Mouse (Mus musculus): ENCODE data around the gene Shf.
"Not testable (repeated sequence)": the region's sequence is repeated elsewhere in the genome, so short reads cannot be mapped to it uniquely, and the experiment has no call there.

Shf gene

DNA sequence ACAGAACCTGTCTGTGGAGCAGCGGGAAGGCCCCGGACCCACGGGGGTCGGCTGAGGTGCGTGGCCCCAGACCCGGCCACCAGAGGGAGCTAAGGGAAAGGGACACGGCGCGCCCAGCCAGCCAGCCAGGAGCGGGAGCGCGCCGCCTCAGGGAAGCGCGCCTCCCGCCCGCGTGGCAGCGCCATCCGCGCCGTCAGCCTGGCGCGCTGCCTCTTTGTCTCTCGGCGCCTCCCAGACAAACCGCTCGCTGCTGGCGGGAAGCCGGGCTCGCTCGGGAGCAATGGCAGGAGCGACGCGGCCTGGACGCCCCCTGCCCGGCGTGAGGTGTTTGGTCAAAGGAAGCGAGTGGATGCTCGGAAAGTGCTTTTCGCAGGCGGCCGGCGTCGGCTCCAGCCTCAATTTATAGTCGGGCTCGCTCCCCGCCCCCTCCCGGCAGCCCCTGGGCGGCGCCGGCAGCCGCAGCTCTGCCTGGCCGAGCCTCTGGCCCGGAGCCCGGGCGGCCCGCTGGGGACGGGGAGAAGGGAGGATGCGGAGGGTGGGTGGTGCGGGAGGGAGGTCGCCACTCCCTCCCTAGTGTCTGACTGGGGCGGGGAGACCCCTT, 20.3 kb downstream of the Shf start:
- DNase-seq = peak; percentile 94

DNA sequence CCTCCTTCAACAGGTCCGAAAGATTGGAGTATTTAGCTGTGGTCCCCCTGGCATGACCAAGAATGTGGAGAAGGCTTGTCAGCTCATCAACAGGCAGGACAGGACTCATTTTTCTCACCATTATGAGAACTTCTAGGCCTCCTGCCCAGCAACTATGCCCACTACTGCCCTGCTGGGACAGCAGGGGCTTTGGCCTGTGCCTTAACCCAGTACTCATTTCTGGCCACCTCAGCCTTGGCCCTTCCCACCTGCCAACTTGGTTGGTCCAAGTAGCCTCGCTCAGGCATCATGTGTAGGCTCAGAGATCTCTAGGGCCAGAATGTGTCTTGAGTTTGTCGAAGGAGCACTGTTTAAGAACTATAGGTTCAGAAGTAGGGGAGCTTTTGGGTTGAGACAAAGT, 21.7 kb downstream of the Shf start:
- no peak for DNase-seq

DNA sequence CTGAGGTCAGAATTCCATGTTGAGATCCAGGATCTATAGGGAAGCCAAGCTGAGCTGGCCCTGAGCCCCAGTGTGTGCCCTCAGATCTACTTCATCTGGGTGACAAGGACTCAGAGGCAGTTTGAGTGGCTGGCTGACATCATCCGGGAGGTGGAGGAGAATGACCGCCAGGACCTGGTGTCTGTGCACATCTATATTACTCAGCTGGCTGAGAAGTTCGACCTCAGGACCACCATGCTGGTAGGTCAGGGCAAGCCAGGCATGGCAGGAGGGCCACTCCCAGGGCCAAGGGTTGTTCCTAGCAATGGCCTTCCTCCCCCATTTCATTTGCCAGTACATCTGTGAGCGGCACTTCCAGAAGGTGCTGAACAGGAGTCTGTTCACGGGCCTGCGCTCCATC, 22.8 kb downstream of the Shf start:
- DNase-seq = not testable (repeated sequence)

GRCm38 (mm10) chr2:122345106-122345893, 23.7 kb downstream of the Shf start:
- DNase-seq = no peak

DNA sequence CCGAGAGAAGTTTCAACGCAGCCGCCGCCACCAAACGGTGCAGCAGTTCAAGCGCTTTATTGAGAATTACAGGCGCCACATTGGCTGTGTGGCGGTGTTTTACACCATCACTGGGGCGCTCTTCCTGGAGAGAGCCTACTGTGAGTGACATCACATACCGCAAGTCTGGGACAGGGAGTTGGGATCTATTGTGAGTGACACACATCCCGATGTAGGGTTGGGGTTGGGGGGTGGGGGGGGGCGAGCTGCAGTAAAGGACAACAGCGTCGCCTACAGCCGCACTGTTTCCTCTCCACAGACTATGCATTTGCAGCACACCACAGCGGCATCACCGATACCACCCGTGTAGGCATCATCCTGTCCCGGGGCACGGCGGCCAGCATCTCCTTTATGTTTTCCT, 31.7 kb downstream of the Shf start:
- no peak for DNase-seq

DNA sequence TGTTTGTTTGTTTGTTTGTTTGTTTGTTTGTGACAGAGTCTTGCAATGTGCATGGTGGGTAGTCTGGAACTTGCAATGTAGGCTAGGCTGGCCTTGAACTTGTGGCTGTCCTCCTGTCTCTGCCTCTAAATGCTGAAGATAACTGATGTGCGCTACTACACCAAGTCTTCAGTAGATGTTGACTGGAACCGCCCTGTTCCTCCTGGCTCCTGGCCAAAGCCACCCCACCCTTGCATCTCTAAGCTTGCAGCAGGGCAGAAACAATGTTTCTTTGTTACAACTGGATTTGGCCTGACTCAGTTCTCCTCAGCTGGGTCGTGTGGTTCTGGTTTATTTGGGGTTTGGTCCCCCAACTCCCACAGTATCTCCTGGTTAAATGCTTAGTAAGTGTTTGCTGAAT, 34.8 kb downstream of the Shf start:
- no peak for DNase-seq

DNA sequence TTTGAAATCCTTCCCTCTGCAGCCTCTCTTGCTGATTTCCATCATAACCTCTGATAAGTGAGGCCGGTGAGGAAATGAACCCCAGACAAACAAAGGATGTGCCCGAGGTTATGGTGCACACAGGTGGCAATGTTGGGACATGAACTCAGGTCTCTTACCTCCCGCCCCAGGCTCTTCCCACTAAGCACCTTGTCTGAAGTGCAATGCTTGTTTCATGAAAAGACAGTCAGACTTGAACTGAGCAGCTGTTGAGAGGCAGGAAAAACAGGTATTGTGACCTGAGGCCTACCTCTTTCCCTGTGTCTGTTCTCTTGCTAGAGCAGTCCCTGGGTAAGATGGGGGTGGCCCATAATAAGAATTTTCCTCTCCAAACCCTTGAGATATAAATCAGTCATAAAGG, 36.7 kb downstream of the Shf start:
- no peak for DNase-seq

DNA sequence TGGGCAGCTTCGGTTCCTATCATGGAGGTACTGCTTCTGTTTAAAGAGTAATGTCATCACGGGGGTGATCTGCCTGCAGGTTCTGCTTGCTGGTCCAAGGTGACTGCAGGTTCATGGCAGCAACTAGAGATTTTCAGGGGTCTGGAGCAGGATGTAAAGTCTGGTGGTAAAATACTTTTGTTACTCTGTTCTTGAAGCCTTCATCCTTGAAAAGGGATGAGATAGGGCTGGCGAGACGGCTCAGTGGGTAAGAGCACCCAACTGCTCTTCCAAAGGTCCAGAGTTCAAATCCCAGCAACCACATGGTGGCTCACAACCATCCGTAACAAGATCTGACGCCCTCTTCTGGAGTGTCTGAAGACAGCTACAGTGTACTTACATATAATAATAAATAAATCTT, 38.6 kb downstream of the Shf start:
- DNase-seq = not testable (repeated sequence)

GRCm38 (mm10) chr2:122327986-122328385, 41.0 kb downstream of the Shf start:
- no peak for DNase-seq

- no peak for DNase-seq
These were observed 43.6 kb downstream of the Shf start for GRCm38 (mm10) chr2:122325361-122325760.

- no peak for DNase-seq
These were observed 44.4 kb downstream of the Shf start for GRCm38 (mm10) chr2:122324586-122324985.

- no peak for DNase-seq
These were observed 45.0 kb downstream of the Shf start for GRCm38 (mm10) chr2:122323960-122324359.

DNA sequence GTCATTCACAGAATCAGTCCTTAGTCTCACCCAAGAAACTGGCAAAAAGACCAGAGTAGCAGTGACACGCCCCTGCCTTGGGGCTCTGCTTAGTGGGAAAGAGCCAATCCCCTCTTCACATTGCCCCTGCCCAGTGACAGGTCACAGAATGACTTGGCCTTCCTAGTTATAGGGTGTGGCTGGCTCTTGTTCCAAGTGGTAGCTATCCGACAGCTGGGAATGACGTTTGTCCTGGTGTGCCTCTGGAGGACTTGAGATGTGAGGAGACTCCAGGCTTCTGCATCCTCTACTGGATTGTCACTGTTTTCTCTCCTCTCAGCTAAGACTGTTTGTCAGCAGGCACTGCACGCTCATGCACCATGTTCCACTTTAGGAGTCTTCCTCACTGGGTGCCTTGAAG, 51.6 kb downstream of the Shf start:
- DNase-seq = no peak

- DNase-seq = no peak
These were observed 53.6 kb downstream of the Shf start, which contains the start of gene Duox1 for GRCm38 (mm10) chr2:122315372-122315771. TSS of gene Duox1 (plus strand) at chr2:122315672.

DNA sequence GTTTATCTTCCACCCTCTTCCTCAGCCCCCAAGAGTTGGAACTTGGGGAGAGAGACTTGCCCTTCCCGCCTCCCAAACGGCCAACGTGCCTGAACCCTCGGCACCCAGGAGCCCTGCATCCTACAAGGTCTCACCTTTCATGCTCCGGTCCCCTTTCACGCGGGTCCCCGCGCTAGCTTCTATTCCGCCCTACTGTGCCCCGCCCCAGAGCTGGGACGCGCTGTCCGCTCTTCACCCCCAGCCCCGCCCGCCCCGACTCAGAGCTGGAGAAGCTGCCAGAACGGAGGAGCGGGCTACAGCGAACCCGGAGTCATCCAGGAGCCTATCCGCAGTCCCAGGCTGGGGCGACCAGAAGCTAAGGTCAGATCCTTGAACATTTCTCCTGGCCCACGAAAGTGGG, 55.4 kb downstream of the Shf start, which contains the start of gene Duoxa1:
Gene Duoxa1, minus strand, starts transcription at position 195 of the 400 bp plus-strand sequence.
- DNase-seq = no peak

GRCm38 (mm10) chr2:122312722-122313417, 56.1 kb downstream of the Shf start:
- DNase-seq = peak; percentile 63

DNA sequence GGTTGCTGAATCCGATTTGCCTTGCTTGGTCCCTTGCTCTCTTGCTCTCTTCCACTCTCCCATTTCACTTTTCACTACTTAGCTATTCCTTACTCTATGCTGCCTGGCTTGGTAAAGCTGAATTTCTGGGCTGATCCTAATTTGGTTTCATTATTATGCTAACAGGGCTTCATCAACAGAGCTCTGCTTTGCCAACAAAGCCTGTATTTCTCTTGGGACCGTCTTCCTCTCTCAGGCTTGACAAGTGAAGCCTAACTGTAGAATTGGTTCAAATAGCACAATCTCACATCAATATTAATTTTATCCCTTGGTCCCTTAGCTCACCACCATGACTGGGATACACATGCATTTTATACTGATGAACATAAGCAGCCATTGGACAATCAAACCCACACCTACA, 57.4 kb downstream of the Shf start:
- DNase-seq = no peak

DNA sequence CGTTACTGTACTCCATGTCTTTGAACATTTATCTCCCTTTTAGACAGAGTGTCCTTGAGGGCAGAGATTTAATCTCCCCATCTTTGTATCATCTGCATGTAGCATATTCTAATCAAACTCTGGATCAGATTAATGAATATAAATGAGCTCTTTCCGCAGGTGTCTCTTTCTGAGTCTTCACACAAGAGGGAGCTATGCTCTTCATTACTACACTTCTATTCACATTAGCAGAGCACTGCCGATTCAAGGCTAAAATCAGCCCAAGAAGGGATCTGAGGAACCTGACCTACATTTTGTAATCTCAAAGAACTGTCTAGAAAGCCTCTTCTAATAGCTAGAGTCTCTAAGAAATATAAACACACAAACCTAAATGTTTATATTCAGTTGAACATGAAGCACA, 59.3 kb downstream of the Shf start:
- no peak for DNase-seq

GRCm38 (mm10) chr2:122306184-122306583, 62.8 kb downstream of the Shf start:
- no peak for DNase-seq

- no peak for DNase-seq
These were observed 63.7 kb downstream of the Shf start for GRCm38 (mm10) chr2:122305097-122305892.

GRCm38 (mm10) chr2:122304544-122304943, 64.4 kb downstream of the Shf start:
- no peak for DNase-seq

DNA sequence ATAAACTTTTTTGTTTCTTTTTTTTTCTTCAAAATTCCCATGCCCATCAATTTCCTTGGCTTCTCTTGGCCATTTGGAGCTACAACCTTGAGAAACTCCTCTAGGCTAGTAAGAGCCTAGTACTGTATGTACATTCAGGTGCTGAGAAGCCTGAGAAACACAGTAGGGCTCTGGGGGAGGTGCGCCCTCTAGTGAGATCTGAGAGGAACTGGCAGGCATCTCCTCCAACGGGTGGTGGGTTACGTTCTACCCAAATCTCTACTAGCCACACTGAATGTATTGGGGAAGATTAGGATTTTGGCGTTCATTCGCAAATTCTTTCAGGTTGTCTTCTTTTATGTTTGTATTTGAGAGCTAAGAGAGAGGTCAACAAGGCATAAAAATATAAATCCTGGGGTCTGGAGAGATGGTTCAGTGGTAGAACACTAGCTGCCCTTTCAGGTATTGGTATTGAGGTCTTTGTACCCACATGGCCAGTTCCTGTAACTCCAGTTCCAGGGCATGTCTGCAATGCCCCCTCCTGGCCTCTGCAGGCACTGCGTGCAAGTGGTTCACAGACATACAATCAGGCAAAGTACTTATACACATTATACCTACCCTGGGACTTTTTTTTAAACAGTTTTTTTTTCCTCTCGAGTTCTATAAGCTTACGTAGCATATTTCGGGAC, 66.3 kb downstream of the Shf start:
- peak; percentile 73 for DNase-seq

Measured in kidney, postnatal 14 days (tissue).